Mouse (Mus musculus) MEL (cell line): ENCODE measurements around the gene Nudt19. TPM values are rescaled to one million over a fixed set of nuclear protein-coding genes. Genes with fewer than 3 reads are reported as not detected.

Experiments
- DNase-seq: peaks from one replicate; pipeline ENCODE4 v3.0.0; 2011; ENCODE audit warnings: low read depth, low spot score
- H3K27ac ChIP-seq: 2 replicates; pipeline ENCODE4 v1.5.1; 2012; ENCODE audit warnings: low read depth, mild to moderate bottlenecking, control low read depth, low read length, moderate library complexity; ENCODE audit not compliant: control insufficient read depth
- H3K27me3 ChIP-seq, 2 experiments: fragments of 150-350 bp in 1 of 2; sonication (generic) in 1 of 2; 2 replicates each; pipeline ENCODE4 v1.6.1; 2012; ENCODE audit warnings: low read length in 2 of 2, mild to moderate bottlenecking in 2 of 2, improper control_type of control experiment in 1 of 2, moderate library complexity in 1 of 2; ENCODE audit not compliant: insufficient read depth in 2 of 2, control insufficient read depth in 1 of 2
- H3K36me3 ChIP-seq, 2 experiments: 2 replicates each; pipeline ENCODE4 v1.6.1; 2012 to 2014; ENCODE audit warnings: low read length in 2 of 2, improper control_type of control experiment in 1 of 2, inconsistent platforms in 1 of 2, mild to moderate bottlenecking in 1 of 2; ENCODE audit not compliant: insufficient read depth in 2 of 2, control insufficient read depth in 1 of 2
- H3K4me1 ChIP-seq, 2 experiments: fragments of 150-350 bp in 1 of 2; sonication (generic) in 1 of 2; 2 replicates each; pipeline ENCODE4 v1.6.1; 2012; ENCODE audit warnings: low read length in 2 of 2, improper control_type of control experiment in 1 of 2, mild to moderate bottlenecking in 1 of 2; ENCODE audit not compliant: insufficient read depth in 2 of 2, control insufficient read depth in 1 of 2
- H3K4me3 ChIP-seq, 2 experiments: fragments of 150-350 bp in 1 of 2; sonication (generic) in 1 of 2; 2 replicates each; pipeline ENCODE4 v1.5.1; 2012; ENCODE audit warnings: low read depth in 2 of 2, low read length in 2 of 2, mild to moderate bottlenecking in 2 of 2, moderate library complexity in 2 of 2, control low read depth in 1 of 2, improper control_type of control experiment in 1 of 2; ENCODE audit not compliant: control insufficient read depth in 1 of 2, insufficient read depth in 1 of 2
- H3K79me2 ChIP-seq: 2 replicates; pipeline ENCODE4 v1.6.1; 2012; ENCODE audit warnings: mild to moderate bottlenecking, low read length, moderate library complexity; ENCODE audit not compliant: control insufficient read depth, poor library complexity, insufficient read depth
- H3K9ac ChIP-seq: 2 replicates; pipeline ENCODE4 v1.6.1; 2012; ENCODE audit warnings: low read depth, mild to moderate bottlenecking, control low read depth, low read length, moderate library complexity; ENCODE audit not compliant: control insufficient read depth, poor library complexity, severe bottlenecking
- H3K9me3 ChIP-seq: fragments of 150-350 bp; sonication (generic); replicated peaks from 2 replicates; pipeline ENCODE4 v1.6.1; 2012; ENCODE audit warnings: mild to moderate bottlenecking, low read length, improper control_type of control experiment, moderate library complexity; ENCODE audit not compliant: insufficient read depth
- CHD1 ChIP-seq: IDR thresholded peaks from 2 replicates; pipeline ENCODE4 v1.6.1; 2012; ENCODE audit warnings: low read depth, mild to moderate bottlenecking, inconsistent platforms, low read length, improper control_type of control experiment
- CHD2 ChIP-seq: IDR thresholded peaks from 2 replicates; pipeline ENCODE4 v1.6.1; 2011; ENCODE audit warnings: low read length, improper control_type of control experiment
- CTCF ChIP-seq, 3 experiments: IDR thresholded peaks in 2 of 3; conservative IDR thresholded peaks in 1 of 3; 2 replicates each; pipeline ENCODE4 v1.5.1; 2011 to 2012; ENCODE audit warnings: low read length in 3 of 3, low read depth in 2 of 3, mild to moderate bottlenecking in 2 of 3, improper control_type of control experiment in 1 of 3, inconsistent platforms in 1 of 3, mixed read lengths in 1 of 3, moderate library complexity in 1 of 3; ENCODE audit not compliant: control insufficient read depth in 1 of 3, insufficient read depth in 1 of 3, poor library complexity in 1 of 3, severe bottlenecking in 1 of 3
- E2F4 ChIP-seq: IDR thresholded peaks from 2 replicates; pipeline ENCODE4 v1.6.1; 2011; ENCODE audit warnings: low read depth, low read length, improper control_type of control experiment, borderline replicate concordance
- ELF1 ChIP-seq: IDR thresholded peaks from 2 replicates; pipeline ENCODE4 v1.6.1; 2014; ENCODE audit warnings: low read depth, mild to moderate bottlenecking, inconsistent platforms, low read length, improper control_type of control experiment, moderate library complexity
- EP300 ChIP-seq, 2 experiments: IDR thresholded peaks; 2 replicates each; pipeline ENCODE4 v1.6.1; 2011; ENCODE audit warnings: improper control_type of control experiment in 2 of 2, low read length in 2 of 2, low read depth in 1 of 2, mild to moderate bottlenecking in 1 of 2
- ETS1 ChIP-seq: IDR thresholded peaks from 2 replicates; pipeline ENCODE4 v1.6.1; 2012; ENCODE audit warnings: low read depth, mild to moderate bottlenecking, inconsistent platforms, low read length, improper control_type of control experiment, moderate library complexity
- GABPA ChIP-seq: IDR thresholded peaks from 2 replicates; pipeline ENCODE4 v1.6.1; 2012; ENCODE audit warnings: low read depth, mild to moderate bottlenecking, inconsistent platforms, low read length, improper control_type of control experiment, moderate library complexity
- GATA1 ChIP-seq: IDR thresholded peaks from 2 replicates; pipeline ENCODE4 v1.6.1; 2011; ENCODE audit warnings: low read depth, low read length, improper control_type of control experiment
- HCFC1 ChIP-seq: IDR thresholded peaks from 2 replicates; pipeline ENCODE4 v1.6.1; 2012; ENCODE audit warnings: low read depth, mild to moderate bottlenecking, inconsistent platforms, low read length, improper control_type of control experiment, moderate library complexity
- JUND ChIP-seq: IDR thresholded peaks from 2 replicates; pipeline ENCODE4 v1.6.1; 2011; ENCODE audit warnings: low read depth, mild to moderate bottlenecking, improper control_type of control experiment, low read length
- KAT2A ChIP-seq: conservative IDR thresholded peaks from 2 replicates; pipeline ENCODE4 v1.6.1; 2012; ENCODE audit warnings: low read depth, low read length, improper control_type of control experiment, inconsistent platforms
- MAFK ChIP-seq: IDR thresholded peaks from 2 replicates; pipeline ENCODE4 v1.6.1; 2011; ENCODE audit warnings: low read depth, mild to moderate bottlenecking, low read length, improper control_type of control experiment, borderline replicate concordance
- MAX ChIP-seq: IDR thresholded peaks from 2 replicates; pipeline ENCODE4 v1.6.1; 2011; ENCODE audit warnings: low read length, improper control_type of control experiment
- MAZ ChIP-seq: IDR thresholded peaks from 2 replicates; pipeline ENCODE4 v1.6.1; 2012; ENCODE audit warnings: low read depth, mild to moderate bottlenecking, inconsistent platforms, low read length, improper control_type of control experiment
- MEF2A ChIP-seq: IDR thresholded peaks from 2 replicates; pipeline ENCODE4 v1.6.1; 2014; ENCODE audit warnings: low read depth, mild to moderate bottlenecking, inconsistent platforms, low read length, improper control_type of control experiment; ENCODE audit not compliant: poor library complexity, insufficient replicate concordance, severe bottlenecking; ENCODE audit errors: extremely low read depth
- MXI1 ChIP-seq: IDR thresholded peaks from 2 replicates; pipeline ENCODE4 v1.6.1; 2011; ENCODE audit warnings: mild to moderate bottlenecking, low read depth, low read length, improper control_type of control experiment
- MYB ChIP-seq: IDR thresholded peaks from 2 replicates; pipeline ENCODE4 v1.6.1; 2011; ENCODE audit warnings: mild to moderate bottlenecking, low read depth, low read length, improper control_type of control experiment
- MYC ChIP-seq: IDR thresholded peaks from 2 replicates; pipeline ENCODE4 v1.6.1; 2011; ENCODE audit warnings: low read depth, mild to moderate bottlenecking, low read length, improper control_type of control experiment, moderate library complexity
- NELFE ChIP-seq: IDR thresholded peaks from 2 replicates; pipeline ENCODE4 v1.6.1; 2011; ENCODE audit warnings: low read depth, low read length, improper control_type of control experiment
- NRF1 ChIP-seq: IDR thresholded peaks from 2 replicates; pipeline ENCODE4 v1.6.1; 2014; ENCODE audit warnings: low read depth, mild to moderate bottlenecking, inconsistent platforms, low read length, improper control_type of control experiment, moderate library complexity; ENCODE audit not compliant: poor library complexity, insufficient read depth, severe bottlenecking
- POLR2A ChIP-seq, 2 experiments: IDR thresholded peaks; 2 replicates each; pipeline ENCODE4 v1.6.1; 2011 to 2012; ENCODE audit warnings: low read length in 2 of 2, mild to moderate bottlenecking in 2 of 2, control low read depth in 1 of 2, improper control_type of control experiment in 1 of 2, low read depth in 1 of 2, moderate library complexity in 1 of 2; ENCODE audit not compliant: control insufficient read depth in 1 of 2, insufficient read depth in 1 of 2, poor library complexity in 1 of 2
- POLR2AphosphoS2 ChIP-seq: IDR thresholded peaks from 2 replicates; pipeline ENCODE4 v1.6.1; 2011; ENCODE audit warnings: low read length, improper control_type of control experiment
- POLR2AphosphoS5 ChIP-seq: IDR thresholded peaks from 2 replicates; pipeline ENCODE4 v1.6.1; 2012; ENCODE audit warnings: low read depth, borderline replicate concordance, mild to moderate bottlenecking, inconsistent platforms, low read length, moderate library complexity, mixed read lengths
- RAD21 ChIP-seq: IDR thresholded peaks from 2 replicates; pipeline ENCODE4 v1.6.1; 2011; ENCODE audit warnings: mild to moderate bottlenecking, low read depth, low read length, improper control_type of control experiment
- RCOR1 ChIP-seq: IDR thresholded peaks from 2 replicates; pipeline ENCODE4 v1.6.1; 2012; ENCODE audit warnings: low read depth, mild to moderate bottlenecking, inconsistent platforms, low read length, improper control_type of control experiment
- SIN3A ChIP-seq: IDR thresholded peaks from 2 replicates; pipeline ENCODE4 v1.6.1; 2012; ENCODE audit warnings: low read length, improper control_type of control experiment, inconsistent platforms
- SMC3 ChIP-seq: IDR thresholded peaks from 2 replicates; pipeline ENCODE4 v1.6.1; 2011; ENCODE audit warnings: low read depth, low read length, improper control_type of control experiment
- TAL1 ChIP-seq: IDR thresholded peaks from 2 replicates; pipeline ENCODE4 v1.6.1; 2012; ENCODE audit warnings: mild to moderate bottlenecking, inconsistent platforms, low read length, moderate library complexity, mixed read lengths
- TBP ChIP-seq: IDR thresholded peaks from 2 replicates; pipeline ENCODE4 v1.8.0; 2011; ENCODE audit warnings: low read depth, low read length, improper control_type of control experiment
- TCF12 ChIP-seq: IDR thresholded peaks from 2 replicates; pipeline ENCODE4 v1.6.1; 2014; ENCODE audit warnings: low read depth, mild to moderate bottlenecking, inconsistent platforms, low read length, improper control_type of control experiment, moderate library complexity
- UBTF ChIP-seq: IDR thresholded peaks from 2 replicates; pipeline ENCODE4 v1.6.1; 2012; ENCODE audit warnings: low read depth, mild to moderate bottlenecking, inconsistent platforms, low read length, improper control_type of control experiment, moderate library complexity, borderline replicate concordance; ENCODE audit not compliant: insufficient read depth
- USF1 ChIP-seq: IDR thresholded peaks from 2 replicates; pipeline ENCODE4 v1.6.1; 2014; ENCODE audit warnings: low read depth, mild to moderate bottlenecking, inconsistent platforms, low read length, improper control_type of control experiment, moderate library complexity
- USF2 ChIP-seq, 2 experiments: IDR thresholded peaks; 2 replicates each; pipeline ENCODE4 v1.6.1; 2011 to 2012; ENCODE audit warnings: improper control_type of control experiment in 2 of 2, low read length in 2 of 2, borderline replicate concordance in 1 of 2, inconsistent platforms in 1 of 2, low read depth in 1 of 2, mild to moderate bottlenecking in 1 of 2; ENCODE audit not compliant: insufficient read depth in 1 of 2
- ZC3H11A ChIP-seq: IDR thresholded peaks from 2 replicates; pipeline ENCODE4 v1.6.1; 2012; ENCODE audit warnings: low read depth, mild to moderate bottlenecking, inconsistent platforms, low read length, improper control_type of control experiment
- ZKSCAN1 ChIP-seq: IDR thresholded peaks from 2 replicates; pipeline ENCODE4 v1.6.1; 2012; ENCODE audit warnings: low read depth, mild to moderate bottlenecking, inconsistent platforms, low read length, improper control_type of control experiment, moderate library complexity
- ZMIZ1 ChIP-seq: IDR thresholded peaks from 2 replicates; pipeline ENCODE4 v1.6.1; 2012; ENCODE audit warnings: low read depth, mild to moderate bottlenecking, inconsistent platforms, low read length, improper control_type of control experiment, moderate library complexity
- ZNF384 ChIP-seq: IDR thresholded peaks from 2 replicates; pipeline ENCODE4 v1.6.1; 2012; ENCODE audit warnings: low read depth, mild to moderate bottlenecking, inconsistent platforms, low read length, improper control_type of control experiment
- polyA plus RNA-seq, 2 experiments: library from polyadenylated mRNA; stranded (reverse) in 1 of 2; unstranded in 1 of 2; fragments of >175 nt in 1 of 2; fragments of >200 nt in 1 of 2; gene quantifications; 2 replicates each; pipeline versions ENCODE4 v1.2.1 to v1.2.4; 2012; ENCODE audit warnings: low replicate concordance in 2 of 2, low read depth in 1 of 2; ENCODE audit not compliant: insufficient read length in 2 of 2, insufficient read depth in 1 of 2, missing spikeins in 1 of 2
- total RNA-seq: library from RNA; depleted of rRNA; stranded (reverse); fragments of 300-350 nt; gene quantifications from 2 replicates; pipeline ENCODE4 v1.2.3, GENCODE M21; 2012

The Nudt19 gene
- total and polyA plus RNA-seq, 3 experiments = 67.6 to 631 (median 89.1) TPM

DNA sequence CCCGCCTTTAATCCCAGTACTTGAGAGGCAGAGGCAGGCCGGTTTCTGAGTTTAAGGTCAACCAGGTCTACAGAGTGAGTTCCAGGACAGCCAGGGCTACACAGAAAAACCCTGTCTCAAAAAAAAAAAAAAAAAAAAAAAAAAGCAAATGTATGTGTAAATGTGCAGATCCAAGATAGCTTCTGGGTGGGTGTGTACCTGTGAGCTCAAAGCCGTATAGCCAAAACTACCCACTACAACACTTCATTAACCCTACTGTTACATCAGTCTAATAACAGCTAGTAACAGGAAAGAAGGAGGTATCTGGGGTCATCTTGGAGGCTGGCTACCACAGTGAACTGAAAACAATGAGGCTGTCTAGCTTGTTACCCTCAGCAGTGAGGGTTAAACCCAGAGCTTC, 3.7 kb upstream of the Nudt19 start:
- H3K36me3 ChIP-seq = peaks cover 0 to 45% of the 10 kb centered on the region in 2 experiments; a peak in 2 of 4 replicates
- peaks cover 18 to 56% of the 10 kb centered on the region in 2 experiments for H3K4me1 ChIP-seq
- peak; percentile 68 for DNase-seq
- H3K9ac ChIP-seq = 0 out of 2 replicates have a peak overlapping the region, but pooled peaks have one; percentile 13
- H3K27me3 ChIP-seq = no peaks in the 10 kb centered on the region
- H3K27ac ChIP-seq = peak overlapping the region; percentile 51
- no peaks in the 10 kb centered on the region for H3K9me3 ChIP-seq
- peaks cover 8% of the 10 kb centered on the region for H3K79me2 ChIP-seq
- no peak overlapping the region for H3K4me3 ChIP-seq
- TF ChIP-seq CTCF (IDR thresholded peaks at IDR 0.05 in 2 of 3, conservative IDR thresholded peaks at IDR 0.05 in 1 of 3; ENCODE audit: control insufficient read depth in 1 of 3, insufficient read depth in 1 of 3, low read depth in 2 of 3, low read length in 3 of 3, poor library complexity in 1 of 3, severe bottlenecking in 1 of 3) (no peak), ZKSCAN1 (no peak), MYB (no peak), ELF1 (no peak), USF2 (IDR thresholded peaks at IDR 0.05; ENCODE audit: borderline replicate concordance in 1 of 2, insufficient read depth in 1 of 2, low read depth in 1 of 2, low read length in 2 of 2) (no peak), GATA1 (peak; percentile 14; the same call in 1 of the 2 replicates), USF1 (no peak), NRF1 (no peak), RAD21 (no peak), CHD2 (no peak), JUND (no peak), ZC3H11A (no peak), MAX (no peak), NELFE (no peak), MXI1 (no peak), POLR2AphosphoS5 (no peak), RCOR1 (no peak), ZMIZ1 (no peak), TBP (no peak), KAT2A (no peak), HCFC1 (no peak), POLR2A (IDR thresholded peaks at IDR 0.05; ENCODE audit: control insufficient read depth in 1 of 2, insufficient read depth in 1 of 2, low read depth in 1 of 2, low read length in 2 of 2, poor library complexity in 1 of 2) (no peak), ZNF384 (peak; percentile 86), MEF2A (no peak), CHD1 (no peak), TAL1 (peak; percentile 35; the same call in 1 of the 2 replicates), SIN3A (no peak; the same call in 1 of the 2 replicates), EP300 (IDR thresholded peaks at IDR 0.05; ENCODE audit: low read depth in 1 of 2, low read length in 2 of 2) (peak in 1 of 2 experiments; percentile 45; a peak in 2 of 4 replicates), GABPA (no peak), E2F4 (no peak), UBTF (no peak), TCF12 (peak; percentile 40; the same call in 1 of the 2 replicates), POLR2AphosphoS2 (no peak), SMC3 (no peak), MYC (no peak), MAFK (no peak), ETS1 (no peak), MAZ (no peak)
